14 mouse cellular contexts compared by ENCODE assay signal in genomic region chr14:47170499-47171109, GRCm38 (mm10).
"Had no signal": no experiment of that assay in that cellular context is flagged by ENCODE, and none has a peak within 500 bp of the region (broad histone marks: within the 10 kb centered on the region; RNA-seq: fewer than 3 reads in every experiment).

No protein-coding gene starts in this region.

- H3K9me3 ChIP-seq: limb, embryonic 15.5 days; midbrain, embryonic 12.5 days; neural tube, embryonic 13.5 days had no signal

- ATAC-seq: intestine, embryonic 16.5 days; lung, postnatal 0 days; midbrain, embryonic 16.5 days had no signal

- H3K36me3 ChIP-seq: limb, embryonic 15.5 days; midbrain, embryonic 12.5 days; neural tube, embryonic 13.5 days had no signal

- H3K4me3 ChIP-seq: limb, embryonic 15.5 days; midbrain, embryonic 12.5 days; neural tube, embryonic 13.5 days had no signal

- H3K27ac ChIP-seq: limb, embryonic 15.5 days; midbrain, embryonic 12.5 days; neural tube, embryonic 13.5 days; stomach, postnatal 0 days had no signal

- H3K4me1 ChIP-seq: limb, embryonic 15.5 days; midbrain, embryonic 12.5 days; neural tube, embryonic 13.5 days had no signal

- DNase-seq: kidney, adult 8-10 months; kidney, postnatal 25 days; lung, adult 2 months; lung, postnatal 36 days; right cerebral cortex, adult 18-20 months; right cerebral cortex, postnatal 25 days; thymus, postnatal 14 days had no signal

- H3K4me2 ChIP-seq: limb, embryonic 15.5 days; midbrain, embryonic 12.5 days; neural tube, embryonic 13.5 days had no signal

- H3K9ac ChIP-seq: limb, embryonic 15.5 days; midbrain, embryonic 12.5 days; neural tube, embryonic 13.5 days had no signal

- H3K27me3 ChIP-seq: limb, embryonic 15.5 days; midbrain, embryonic 12.5 days; neural tube, embryonic 13.5 days had no signal
